Mouse (Mus musculus) common myeloid progenitor, adult 5-6 weeks (primary cell): ENCODE data around the gene Hnrnpll. TPM values are rescaled to one million over a fixed set of nuclear protein-coding genes. Genes with fewer than 3 reads are reported as not detected.

ENCODE experiments used
- ATAC-seq: replicated peaks from 2 replicates; pipeline ENCODE4 v1.8.0; 2016; ENCODE audit warnings: low read depth, mild to moderate bottlenecking, moderate TSS enrichment, inconsistent platforms; ENCODE audit not compliant: poor library complexity, severe bottlenecking
- total RNA-seq: library from RNA; stranded (forward); fragments of 200-1000, 187-1606 nt; gene quantifications from 2 replicates; pipeline ENCODE4 v1.2.3, GENCODE M21; 2017

The Hnrnpll gene
- 49.3 and 53.9 TPM in 2 replicates for total RNA-seq

DNA sequence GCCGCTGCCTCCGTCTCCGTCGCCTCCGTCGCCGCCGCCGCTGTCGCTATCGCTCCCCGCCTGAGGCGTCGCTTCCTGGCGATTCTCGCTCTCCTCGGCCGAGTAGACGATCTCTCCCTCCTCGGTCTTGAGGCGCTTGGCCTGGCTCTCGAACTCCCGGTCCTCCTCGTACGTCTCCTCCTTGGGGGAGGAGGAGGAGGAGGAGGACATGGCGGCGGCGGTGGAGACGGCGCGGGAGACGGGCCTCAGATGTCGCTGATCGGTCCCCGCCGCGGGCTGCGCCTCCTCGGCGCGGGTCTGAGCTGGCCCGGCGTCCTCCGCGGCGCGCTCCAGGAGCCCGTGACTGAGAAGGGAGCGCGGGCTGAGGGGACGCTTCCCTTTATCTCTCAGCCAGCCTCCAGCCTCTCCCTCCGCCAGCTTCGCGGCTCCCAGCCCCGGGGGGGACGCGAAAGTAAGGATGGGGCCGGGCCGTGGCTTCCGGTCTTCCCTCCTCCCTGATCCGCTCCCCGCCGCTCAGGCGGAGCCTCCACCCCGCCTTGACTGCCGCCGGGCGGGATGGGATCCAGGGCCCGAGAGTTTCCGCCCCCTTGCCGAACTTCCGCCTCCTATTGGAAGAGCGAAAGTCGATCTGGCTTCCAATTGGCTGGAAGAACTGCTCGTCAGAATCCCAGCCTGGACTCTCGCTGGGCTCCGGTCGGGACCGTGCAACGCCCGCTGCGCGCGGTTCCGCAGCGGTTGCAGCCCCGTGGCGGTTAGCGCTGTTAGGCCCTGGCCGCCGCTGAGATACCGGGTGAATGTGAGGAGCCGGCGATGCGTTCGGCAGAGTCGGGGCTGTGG lies at the start of gene Hnrnpll:
TSS of gene Hnrnpll (minus strand) at position 552 of the 837 bp plus-strand sequence.
- ATAC-seq = peak; percentile 90

DNA sequence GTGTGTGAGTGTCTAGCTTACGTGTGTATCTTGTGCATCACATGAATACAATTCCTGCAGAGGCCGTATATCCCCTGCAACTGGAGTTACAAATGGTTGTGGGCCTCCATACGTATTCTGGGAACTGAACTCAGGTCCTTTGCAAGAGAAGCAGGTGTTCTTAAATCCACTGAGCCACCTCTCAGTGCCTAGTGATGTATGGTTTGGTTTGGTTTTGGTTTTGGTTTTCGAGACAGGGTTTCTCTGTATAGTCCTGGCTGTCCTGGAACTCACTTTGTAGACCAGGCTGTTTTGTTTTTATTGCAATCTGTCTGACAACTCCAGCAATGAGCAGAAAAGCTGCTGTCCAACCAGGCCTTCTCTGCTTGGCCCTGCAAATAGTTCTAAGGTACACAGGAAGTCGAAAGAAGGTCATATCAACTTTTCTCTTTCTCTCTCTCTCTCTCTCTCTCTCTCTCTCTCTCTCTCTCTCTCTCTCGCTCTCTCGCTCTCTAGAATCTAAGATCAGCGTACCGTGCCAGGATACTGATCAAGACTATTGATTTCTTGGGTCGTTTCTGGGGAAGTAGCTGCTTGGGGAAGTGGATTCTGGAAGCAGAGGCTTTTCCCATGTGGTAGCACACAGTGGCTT lies 43.3 kb upstream of the Hnrnpll start:
- ATAC-seq = no peak

DNA sequence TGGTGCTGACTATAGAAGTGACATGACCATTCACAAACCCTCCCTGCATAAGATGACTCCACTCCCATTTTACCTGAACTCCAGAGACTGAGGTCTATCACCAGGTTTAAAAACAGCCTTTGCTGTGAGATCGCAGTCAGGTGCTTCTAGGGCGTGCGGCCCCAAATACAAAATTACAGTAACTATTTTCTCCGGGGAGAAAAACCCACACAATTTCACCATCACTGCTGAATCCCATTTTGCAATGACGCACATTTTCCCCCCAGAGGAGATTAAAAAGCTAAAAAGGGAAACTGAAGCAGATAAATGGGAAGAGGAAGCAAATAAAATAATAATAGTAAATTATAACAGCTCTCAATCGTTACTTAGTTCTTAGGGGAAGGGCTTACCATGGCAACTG lies 37.7 kb upstream of the Hnrnpll start:
- no peak; the same call in 1 of the 2 replicates for ATAC-seq

DNA sequence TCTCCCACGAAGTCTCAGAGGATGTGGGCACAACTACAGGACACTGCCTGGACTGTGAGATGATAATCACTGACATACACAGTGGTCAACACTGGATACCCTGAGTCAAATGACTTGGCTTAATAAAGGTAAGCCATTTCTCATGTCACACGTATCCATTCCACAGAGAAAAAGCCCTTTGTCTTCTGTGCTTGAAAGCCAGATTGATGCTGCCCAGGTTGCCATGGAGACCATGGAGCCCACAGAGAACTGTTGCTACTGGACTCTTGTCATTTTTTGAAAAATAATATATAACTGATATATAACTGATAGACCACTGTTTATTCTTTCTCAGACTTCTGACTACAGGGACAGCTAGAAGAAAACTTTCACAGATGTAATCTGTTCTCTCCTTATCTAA lies 35.1 kb upstream of the Hnrnpll start:
- no peak for ATAC-seq

DNA sequence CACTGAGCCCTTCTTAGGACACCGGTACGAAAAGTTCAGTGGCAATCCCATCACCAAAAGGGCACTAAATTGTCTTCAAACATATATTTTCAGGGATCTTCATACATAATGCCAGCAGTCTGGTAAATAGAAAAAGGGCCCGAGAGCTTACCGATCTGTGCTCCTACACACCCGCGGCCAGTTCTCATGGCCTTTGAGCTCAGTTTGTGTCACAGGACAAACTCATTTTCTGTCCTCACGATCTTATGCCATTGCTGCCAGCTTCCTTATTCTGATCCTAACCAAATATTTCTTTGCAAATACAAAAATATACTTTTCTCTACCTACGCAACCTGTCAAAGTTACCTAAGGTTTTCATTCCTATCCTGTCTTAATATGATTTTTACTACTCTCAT lies 34.6 kb upstream of the Hnrnpll start:
- no peak for ATAC-seq

DNA sequence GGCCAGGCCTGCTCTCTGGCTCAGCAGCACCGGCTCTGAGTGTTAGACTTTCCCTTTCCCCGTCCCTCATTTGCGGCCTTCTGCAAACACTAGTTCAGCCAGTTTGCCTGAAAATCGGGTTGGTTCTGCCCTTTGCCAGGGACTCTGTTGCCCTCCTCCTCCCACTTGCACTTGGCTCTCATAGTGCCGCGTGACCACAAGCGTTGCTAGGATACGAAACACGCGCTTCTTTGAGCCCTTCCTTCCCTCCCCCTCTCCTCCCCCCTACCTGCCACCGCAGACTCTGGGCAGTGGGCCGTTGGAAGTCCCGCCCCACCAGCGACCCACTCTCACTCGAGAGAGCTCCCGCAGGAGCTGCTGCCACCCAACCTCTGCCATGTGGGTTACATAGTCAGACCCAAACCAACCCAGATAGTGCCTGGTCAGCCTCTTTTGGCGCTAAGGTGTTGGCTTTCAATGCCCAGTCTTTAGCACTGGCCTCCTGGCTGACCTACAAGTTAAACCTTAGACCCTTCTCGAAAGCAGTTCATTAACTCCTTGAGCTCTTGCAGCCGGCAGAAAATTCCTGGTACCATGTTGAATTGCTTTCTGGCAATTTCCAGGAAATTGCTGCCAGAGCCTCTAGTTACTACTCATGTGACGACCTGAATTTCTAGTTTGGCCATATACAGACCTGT lies 34.0 kb upstream of the Hnrnpll start:
- peak; percentile 77 for ATAC-seq

DNA sequence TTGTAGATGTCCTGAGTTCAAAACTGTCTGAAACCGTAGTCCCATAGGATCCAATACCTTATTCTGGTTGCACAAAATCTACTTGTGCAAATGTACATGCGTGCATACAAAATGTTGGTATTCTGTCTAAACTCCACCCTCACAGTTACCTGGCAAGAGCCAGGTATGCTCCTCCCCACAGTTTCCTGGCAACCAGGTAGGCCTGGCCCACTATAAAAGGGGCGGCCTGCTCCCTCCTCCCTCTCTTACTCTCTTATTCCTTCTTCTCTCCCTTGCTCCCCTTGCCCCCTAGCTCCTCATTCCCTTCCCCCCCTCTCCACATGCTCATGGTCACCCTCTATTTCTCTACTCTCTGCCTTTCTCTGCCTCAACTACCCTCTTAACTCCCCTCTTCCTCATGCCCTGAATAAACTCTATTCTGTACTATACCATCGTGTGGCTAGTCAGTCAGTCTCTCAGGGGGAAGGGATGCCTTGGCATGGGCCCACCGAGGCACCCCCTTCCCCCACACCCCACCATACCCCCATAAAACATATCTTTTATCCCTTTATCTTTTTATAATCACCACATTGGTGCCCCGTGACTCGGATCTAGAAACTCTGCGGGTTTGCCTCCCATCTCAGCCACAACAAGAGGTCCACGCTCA lies 33.2 kb upstream of the Hnrnpll start:
- no peak for ATAC-seq

DNA sequence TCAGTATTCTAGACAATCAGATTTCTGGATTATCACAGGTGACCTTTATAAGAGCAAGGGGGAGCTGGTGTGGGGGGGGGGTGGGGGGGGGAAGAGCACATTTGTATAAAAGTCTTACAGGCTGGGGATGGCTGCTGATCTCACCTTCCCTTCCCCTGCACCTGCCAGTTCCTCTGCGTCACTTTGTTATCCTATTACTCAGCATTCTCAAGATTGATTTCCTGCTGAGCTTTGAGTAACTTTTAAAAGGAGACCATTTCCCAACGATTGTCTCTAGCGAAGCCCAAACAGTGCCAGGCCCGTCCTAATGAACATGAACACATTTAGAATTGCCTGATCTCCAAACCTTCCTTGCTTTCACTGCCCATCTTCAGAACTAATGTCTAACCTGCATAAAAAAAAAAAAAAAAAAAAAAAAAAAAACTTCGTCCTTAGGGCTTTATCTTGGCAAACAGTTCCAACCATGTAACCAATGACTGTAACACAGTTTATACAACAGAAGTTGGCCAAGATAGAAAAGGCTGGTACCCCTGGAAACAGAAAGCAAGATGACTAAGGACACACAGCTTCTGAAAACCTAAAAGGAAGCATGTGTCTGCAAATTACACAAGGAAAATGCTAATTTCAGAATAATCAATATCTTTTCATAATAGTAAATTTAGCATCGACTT lies 29.9 kb upstream of the Hnrnpll start:
- ATAC-seq = 0 out of 2 replicates have a peak, but pooled peaks have one; percentile 38

DNA sequence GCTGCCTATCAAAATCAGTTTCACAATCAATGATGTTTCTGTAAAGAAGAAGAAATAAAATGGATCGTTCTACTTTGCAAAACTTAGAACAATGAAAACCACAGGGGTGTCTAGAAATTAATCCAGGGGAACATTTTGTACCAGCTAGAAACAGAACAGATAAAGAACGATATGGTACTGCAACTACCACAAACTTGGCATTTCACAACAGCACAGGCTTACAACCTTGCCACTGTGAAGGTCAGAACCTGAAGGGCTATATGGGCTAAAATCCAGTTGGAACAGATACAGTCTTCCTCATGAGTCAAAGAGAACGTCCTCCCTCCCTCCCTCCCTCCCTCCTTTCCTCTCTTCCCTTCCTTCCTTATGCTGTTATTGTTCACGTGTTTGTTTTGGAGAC lies 28.4 kb upstream of the Hnrnpll start:
- no peak for ATAC-seq

DNA sequence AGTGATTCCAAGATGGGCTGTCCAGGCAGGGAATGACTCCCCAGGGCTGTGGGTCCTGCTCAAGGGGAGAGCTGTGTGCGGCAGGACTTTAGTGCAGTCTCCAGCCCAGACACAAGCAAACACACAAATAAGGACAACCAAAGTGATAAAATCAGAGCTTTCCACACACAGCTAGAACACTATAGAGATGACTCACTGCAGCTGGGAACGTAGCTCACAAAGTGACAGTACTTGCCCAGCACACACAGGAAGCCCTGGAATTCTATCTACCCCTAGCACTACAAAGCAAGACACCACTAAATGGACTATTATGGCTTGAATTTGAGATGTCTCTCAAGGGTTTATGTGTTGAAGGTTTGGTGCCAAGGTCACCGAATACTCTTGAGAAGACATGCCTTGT lies 26.0 kb upstream of the Hnrnpll start:
- ATAC-seq = no peak

DNA sequence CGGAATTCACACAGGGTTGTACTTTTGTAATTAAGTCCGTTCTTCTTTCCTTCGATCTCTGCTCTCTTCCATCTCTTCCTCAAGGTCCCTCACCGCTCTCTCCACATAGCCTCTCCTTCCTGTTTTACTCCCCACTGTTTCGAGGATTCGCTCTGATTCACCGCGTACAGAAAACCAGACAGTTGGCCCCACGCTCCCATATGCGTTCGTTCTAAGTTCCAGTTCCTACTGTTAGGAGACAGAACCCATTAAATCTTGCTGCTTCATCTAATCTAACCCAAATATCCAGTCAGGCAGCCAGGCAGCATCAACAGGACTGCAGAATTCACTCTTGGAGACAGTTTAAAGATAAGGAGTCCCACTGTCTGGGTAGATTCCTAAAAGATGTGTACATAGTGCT lies 24.5 kb upstream of the Hnrnpll start:
- ATAC-seq = no peak

DNA sequence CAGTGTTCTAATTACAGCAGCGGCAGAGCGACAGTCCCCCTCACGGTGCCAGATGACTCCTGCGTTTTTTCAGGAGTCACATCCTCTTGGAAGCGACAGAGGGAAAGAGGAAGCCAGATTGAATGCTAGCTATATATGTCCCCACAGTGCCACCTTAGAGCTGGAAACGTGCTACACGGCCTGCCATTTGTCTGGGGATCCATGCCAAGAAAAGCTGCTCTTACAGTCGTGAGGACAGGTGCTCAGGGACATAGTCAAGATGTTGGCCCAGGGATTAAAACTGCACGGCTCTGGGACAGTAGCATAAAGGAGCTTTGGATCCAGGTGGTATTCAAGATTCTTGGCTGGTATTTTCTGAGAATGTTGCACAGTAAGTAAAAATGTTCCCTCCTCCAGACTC lies 22.3 kb upstream of the Hnrnpll start:
- no peak for ATAC-seq

DNA sequence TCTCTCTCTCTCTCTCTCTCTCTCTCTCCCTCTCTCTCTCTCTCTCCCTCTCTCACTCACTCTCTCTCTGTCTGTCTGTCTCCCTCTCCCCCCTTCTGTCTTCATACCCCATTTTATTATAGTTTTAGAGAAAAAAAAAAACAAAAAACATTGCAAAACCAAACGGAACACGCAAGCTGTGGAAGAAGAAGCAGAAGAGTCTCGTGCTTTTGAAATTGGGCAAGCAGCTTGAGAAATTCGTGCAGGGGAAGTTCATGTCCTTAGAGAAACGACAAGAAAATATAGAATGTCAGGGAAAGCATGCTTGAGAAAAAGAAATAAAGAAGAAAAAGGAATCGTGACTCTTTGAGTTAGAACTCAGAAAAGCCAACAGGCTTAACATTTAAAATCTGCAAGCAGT lies 21.1 kb upstream of the Hnrnpll start:
- ATAC-seq = no peak

DNA sequence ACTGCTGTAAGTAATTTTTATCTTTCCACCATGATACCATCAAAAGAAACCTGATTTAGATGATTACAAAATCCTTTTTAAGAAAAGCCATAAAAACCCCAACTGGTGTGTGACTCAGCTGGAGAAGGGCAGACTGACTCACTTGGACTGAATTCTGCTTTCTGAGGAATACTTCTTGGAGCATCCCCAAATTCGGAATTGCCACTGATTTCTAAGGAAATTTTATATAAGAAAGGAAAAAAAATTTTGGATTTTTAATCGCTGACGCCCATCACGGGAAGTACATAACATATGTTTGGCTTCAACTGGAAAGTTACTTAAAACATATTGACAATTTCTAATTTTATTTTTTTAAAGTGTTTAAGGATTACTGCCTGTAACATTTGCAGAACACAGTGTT lies 16.6 kb upstream of the Hnrnpll start:
- no peak for ATAC-seq

DNA sequence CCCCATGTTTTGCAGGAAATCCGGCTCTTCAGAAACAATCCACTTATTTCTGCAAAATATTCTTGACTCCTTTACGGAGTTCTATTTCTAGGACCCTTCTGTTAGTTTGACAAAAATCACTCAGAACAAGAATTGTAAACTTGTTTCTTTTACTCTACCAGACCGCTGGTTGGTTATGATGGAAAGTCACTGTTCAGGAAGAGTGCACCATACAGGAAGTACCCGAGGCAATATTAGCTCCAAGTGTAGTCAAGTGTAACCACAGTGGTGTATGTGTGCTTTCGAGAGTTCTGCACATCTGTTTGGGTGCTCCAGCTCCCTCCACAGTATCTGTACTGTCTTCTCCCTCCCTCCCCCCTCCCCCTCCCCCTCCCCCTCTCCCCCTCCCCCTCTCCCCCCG lies 5.1 kb upstream of the Hnrnpll start:
- ATAC-seq = peak; percentile 74

DNA sequence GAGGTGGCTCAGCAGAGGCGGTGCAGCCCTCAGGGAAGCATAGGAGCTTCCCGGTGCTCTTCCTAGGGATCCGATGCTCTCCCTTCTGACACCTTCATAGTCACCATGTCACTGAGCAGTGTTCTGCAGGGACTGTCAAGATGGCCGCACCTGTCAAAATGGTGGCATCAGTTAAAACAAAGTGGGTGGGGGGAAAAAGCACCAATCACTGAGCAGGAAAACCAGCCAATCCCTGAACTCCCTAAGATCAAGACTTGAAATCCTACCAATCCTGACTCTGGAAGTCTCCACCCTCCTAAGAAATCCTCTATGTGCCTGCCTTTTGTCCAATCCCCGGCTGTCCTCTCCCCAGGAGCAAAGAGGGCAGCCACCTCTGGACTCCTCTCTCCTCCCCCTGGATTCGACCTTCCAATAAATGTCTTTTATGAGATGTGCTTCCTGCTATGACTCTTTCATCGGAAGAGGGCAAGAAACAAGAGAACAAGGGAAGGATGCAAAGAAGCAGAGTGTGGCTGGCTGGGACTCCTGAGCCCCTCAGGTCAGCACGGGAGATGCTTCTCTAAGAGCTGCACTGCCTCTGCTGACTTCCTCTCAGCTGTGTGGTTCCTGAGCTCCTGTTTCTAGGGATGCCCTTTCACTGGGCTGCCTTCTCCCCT lies 1.8 kb upstream of the Hnrnpll start:
- no peak for ATAC-seq

DNA sequence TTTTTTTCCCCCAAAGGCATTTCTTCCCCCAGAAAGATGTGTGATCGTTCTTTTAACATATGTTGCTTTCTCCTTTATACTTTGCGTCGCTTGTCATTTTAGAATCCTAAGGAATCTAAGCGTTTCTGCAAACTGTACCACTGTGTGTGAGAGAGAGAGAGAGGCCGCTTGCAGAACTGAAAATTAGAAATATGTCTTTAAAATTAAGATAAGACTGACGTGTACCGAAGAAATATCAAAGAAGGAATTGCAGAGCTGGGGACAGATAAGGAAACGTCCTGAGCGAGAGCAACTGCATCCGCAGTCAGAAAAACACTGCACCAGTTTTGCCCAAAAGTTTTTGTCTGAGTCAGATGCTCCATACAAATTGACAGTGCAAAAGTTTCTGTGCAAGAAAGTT lies 1.3 kb upstream of the Hnrnpll start:
- no peak for ATAC-seq

DNA sequence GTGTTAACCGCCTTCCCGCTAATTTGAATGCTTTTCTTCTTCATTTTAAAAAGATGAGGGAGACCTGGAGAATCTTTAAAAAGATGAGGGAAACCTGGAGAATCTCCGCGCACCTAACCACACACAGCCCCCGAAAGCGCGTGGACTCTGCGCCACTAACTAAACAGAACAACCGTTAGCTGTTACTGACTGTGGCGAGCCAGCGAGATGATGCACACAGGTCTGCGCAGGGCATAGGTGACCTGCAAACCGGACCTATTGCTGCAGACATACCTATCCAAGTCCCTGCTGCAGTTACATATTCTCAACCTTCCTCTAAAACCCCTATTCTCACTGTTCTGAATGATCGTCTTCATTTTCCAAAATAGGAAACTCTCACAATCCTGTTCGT lies 481 bp upstream of the Hnrnpll start:
- ATAC-seq = no peak
